Mouse (Mus musculus) heart, postnatal 0 days (tissue): ENCODE data around the gene Itpr1.

Experiments used
- CTCF ChIP-seq: IDR thresholded peaks from 2 replicates; pipeline ENCODE4 v1.5.1; 2016; ENCODE audit warnings: antibody characterized with exemption, control low read depth, low read depth
- EP300 ChIP-seq: IDR thresholded peaks from 2 replicates; pipeline ENCODE4 v1.6.1; 2016; ENCODE audit warnings: antibody characterized with exemption, low read depth

- TF ChIP-seq CTCF (no peak), EP300 (no peak)
Observed at GRCm38 (mm10) chr6:108467597-108467996, 254.7 kb downstream of the Itpr1 start.
